Mouse (Mus musculus) heart, adult 2 months (tissue): ENCODE data around the gene Card9. TPM values are rescaled to one million over a fixed set of nuclear protein-coding genes. Genes with fewer than 3 reads are reported as not detected.

Source experiments
- DNase-seq, 2 experiments: peaks; one replicate each; pipeline ENCODE4 v3.0.0; 2021
- H3K27ac ChIP-seq: fragments of 200-600 bp; 2 replicates; pipeline ENCODE4 v1.8.1; 2022
- H3K27me3 ChIP-seq: fragments of 200-500 bp; 2 replicates; pipeline ENCODE4 v1.6.1; 2012; ENCODE audit warnings: mild to moderate bottlenecking, low read length, inconsistent platforms, mixed read lengths; ENCODE audit not compliant: control insufficient read depth, insufficient read depth
- H3K36me3 ChIP-seq: fragments of 200-500 bp; 2 replicates; pipeline ENCODE4 v1.6.1; 2012; ENCODE audit warnings: low read length, inconsistent platforms; ENCODE audit not compliant: control insufficient read depth, insufficient read depth
- H3K4me1 ChIP-seq: fragments of 200-500 bp; 2 replicates; pipeline ENCODE4 v1.6.1; 2011; ENCODE audit warnings: low read length; ENCODE audit not compliant: control insufficient read depth, insufficient read depth
- H3K4me3 ChIP-seq: fragments of 200-600 bp; 2 replicates; pipeline ENCODE4 v1.8.1; 2022
- H3K79me2 ChIP-seq: fragments of 200-500 bp; replicated peaks from 2 replicates; pipeline ENCODE4 v1.6.1; 2012; ENCODE audit warnings: mild to moderate bottlenecking, inconsistent platforms, low read length, moderate library complexity, mixed read lengths; ENCODE audit not compliant: control insufficient read depth, insufficient read depth
- H3K9ac ChIP-seq: fragments of 200-500 bp; 2 replicates; pipeline ENCODE4 v1.6.1; 2012; ENCODE audit warnings: low read depth, mild to moderate bottlenecking, control low read depth, inconsistent platforms, low read length, mixed read lengths
- CTCF ChIP-seq: fragments of 200-600 bp; IDR thresholded peaks from 2 replicates; pipeline ENCODE4 v1.8.1; 2022; ENCODE audit warnings: antibody characterized with exemption, mild to moderate bottlenecking, moderate library complexity
- EP300 ChIP-seq: fragments of 200-500 bp; IDR thresholded peaks from 2 replicates; pipeline ENCODE4 v1.6.1; 2011; ENCODE audit warnings: low read depth, low read length, control low read depth; ENCODE audit not compliant: insufficient read depth
- POLR2A ChIP-seq: fragments of 200-500 bp; IDR thresholded peaks from 2 replicates; pipeline ENCODE4 v1.6.1; 2011; ENCODE audit warnings: mild to moderate bottlenecking, low read depth, low read length, control low read depth; ENCODE audit not compliant: insufficient read depth
- WGBS: fragments of 180-500 bp; shearing (Covaris S2); methylation state at CpG from one replicate; pipeline ENCODE4 v1.1.7; 2018; 5-methylcytosine and 5-hydroxymethylcytosine counted together
- intact Hi-C: fragments of 180-260 bp; cut with DNase I; formaldehyde crosslinking; loops from one replicate; pipeline ENCODE4 v1.15.1; 2025
- polyA plus RNA-seq: library from polyadenylated mRNA; depleted of rRNA; stranded (reverse); fragments of >200 nt; gene quantifications from 2 replicates; pipeline ENCODE4 v1.2.3, GENCODE M21; 2012
- total RNA-seq, 2 experiments: library from RNA; stranded (reverse); gene quantifications; 2 replicates each; pipeline ENCODE4 v1.2.3; 2021

Card9 gene
- total and polyA plus RNA-seq, 3 experiments, result 1.0 to 4.1 (median 1.2) TPM

DNA sequence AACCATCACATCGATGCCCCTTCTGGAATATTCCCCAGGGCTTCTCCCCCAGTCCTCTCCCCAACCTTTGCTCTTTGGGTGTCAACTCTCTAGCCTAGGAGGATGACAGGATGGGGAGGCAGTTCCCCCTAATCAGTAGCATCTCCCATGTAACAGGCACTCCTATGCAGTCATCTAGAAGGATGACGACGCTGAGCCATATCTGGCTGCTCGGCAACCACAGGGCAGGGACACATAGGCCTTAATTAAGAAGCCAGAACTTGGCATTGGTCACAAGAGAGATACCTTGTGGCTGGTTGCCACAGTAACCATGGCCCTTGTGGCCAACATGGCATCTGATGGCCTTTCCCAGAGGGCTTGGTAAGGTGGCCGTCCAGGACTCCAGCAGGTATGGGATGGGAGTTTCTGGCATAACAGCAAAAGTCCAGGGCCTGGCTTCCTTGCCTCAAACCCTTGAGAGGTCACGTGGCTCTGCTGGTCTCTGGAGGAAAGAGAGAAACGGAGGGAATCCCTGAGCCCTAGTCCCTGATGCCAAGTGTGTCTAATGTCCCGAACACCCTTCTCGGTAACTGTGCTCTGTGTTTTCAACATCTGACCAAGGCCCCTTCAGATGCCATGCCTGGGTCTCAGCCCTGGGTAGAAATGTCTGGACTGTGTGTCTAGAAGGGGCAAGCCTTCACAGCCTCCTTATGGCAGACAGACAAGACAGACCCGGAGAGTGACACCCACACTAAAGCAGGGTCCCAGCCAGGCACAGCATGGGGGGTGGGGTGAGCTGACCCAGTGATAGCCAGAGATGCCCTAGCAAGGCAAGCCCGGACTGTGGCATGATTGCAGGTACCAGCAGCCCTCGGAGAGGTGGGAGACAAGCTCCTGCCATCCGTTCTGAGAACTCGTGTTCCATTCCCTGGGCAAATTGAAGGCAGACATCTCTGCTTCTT is 40.2 kb downstream of the Card9 start:
- Histone ChIP-seq H3K27ac (no peak overlapping the region), H3K4me3 (no peak overlapping the region), H3K4me1 (peaks cover 7% of the 10 kb centered on the region), H3K27me3 (no peaks in the 10 kb centered on the region), H3K79me2 (no peaks in the 10 kb centered on the region), H3K9ac (no peak overlapping the region), H3K36me3 (no peaks in the 10 kb centered on the region)
- intact Hi-C loops, result no loop called here
- DNase-seq, result peak in 1 of 2 experiments; percentile 10
- TF ChIP-seq POLR2A (no peak), EP300 (no peak), CTCF (no peak)
- WGBS, result 69% methylated on average over 14 of the region's 14 CpGs

DNA sequence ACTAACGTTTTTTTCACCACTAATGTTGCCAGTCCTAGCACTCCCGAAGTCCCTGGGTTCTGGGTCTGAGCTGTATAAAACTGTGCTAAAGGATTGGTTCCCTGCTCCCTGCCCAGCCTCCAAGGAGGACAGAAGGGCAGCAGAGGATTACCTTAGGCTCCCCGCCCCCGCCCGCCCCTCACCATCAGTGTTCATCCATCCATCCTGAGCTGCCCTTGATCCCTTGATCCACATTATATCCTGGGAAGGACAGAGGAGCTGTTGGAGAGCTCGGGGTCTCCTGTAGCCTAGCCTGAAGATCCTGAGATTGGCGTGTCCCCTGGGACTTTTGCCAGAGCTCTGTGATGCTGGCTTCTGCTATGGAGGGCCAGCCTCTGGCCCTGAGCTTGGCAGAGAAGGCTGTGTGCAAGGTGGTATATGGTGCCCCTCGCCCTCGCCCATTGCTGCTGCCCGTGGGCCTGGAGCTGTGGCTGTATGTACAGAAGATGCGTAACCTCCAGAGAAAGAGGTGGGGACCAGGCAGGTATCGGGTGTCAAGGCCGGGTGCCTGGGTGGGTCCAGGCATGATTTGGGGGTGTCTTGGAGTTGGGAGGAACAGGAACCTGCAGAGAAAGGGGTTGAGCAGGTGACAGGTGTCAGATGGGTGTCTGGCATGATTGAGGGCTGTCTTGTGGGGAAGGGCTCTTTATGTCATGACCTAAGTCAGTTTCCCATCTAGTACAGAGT is 41.0 kb downstream of the Card9 start:
- no peak overlapping the region for H3K27ac ChIP-seq
- TF ChIP-seq EP300 (no peak), CTCF (no peak), POLR2A (no peak)
- intact Hi-C loops, result loop anchor here (5.0 kb wide), 1 partner anchor 33 kb away; the partner anchor contains the start of gene Dnlz
- no peak for DNase-seq
- no peaks in the 10 kb centered on the region for H3K79me2 ChIP-seq
- H3K36me3 ChIP-seq, result no peaks in the 10 kb centered on the region
- 91% methylated on average over 13 of the region's 13 CpGs for WGBS
- no peak overlapping the region for H3K4me3 ChIP-seq
- no peak overlapping the region for H3K9ac ChIP-seq
- no peaks in the 10 kb centered on the region for H3K27me3 ChIP-seq
- H3K4me1 ChIP-seq, result peaks cover 5% of the 10 kb centered on the region

DNA sequence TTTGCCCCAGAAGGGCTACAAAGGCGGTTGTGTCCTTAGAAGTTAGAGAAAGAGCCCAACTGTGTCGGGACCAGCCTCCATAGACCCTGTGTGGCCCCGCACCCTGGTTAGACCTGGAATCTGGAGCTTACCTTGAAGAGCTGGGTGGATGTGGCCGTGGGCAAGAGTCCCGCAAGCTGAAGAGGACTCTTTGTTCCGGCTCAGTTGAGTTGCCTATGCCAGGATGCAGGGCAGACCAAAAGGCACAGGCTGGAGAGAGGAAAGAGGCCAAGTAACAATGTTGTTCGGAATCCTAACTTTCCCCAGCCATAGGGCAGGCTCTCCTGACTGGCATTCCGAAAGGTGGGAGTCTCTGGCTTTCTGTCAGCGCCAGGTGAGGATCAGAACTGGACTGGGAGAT is 41.6 kb downstream of the Card9 start:
- DNase-seq, result peak in 1 of 2 experiments; percentile 2
- no peak for TF ChIP-seq POLR2A
- no peak for TF ChIP-seq EP300
- no peak for TF ChIP-seq CTCF
- no peak overlapping the region for H3K27ac ChIP-seq
- 84% methylated on average over 9 of the region's 9 CpGs for WGBS
- H3K79me2 ChIP-seq, result no peaks in the 10 kb centered on the region
- H3K36me3 ChIP-seq, result no peaks in the 10 kb centered on the region
- no peak overlapping the region for H3K9ac ChIP-seq
- H3K27me3 ChIP-seq, result no peaks in the 10 kb centered on the region
- peaks cover 5% of the 10 kb centered on the region for H3K4me1 ChIP-seq
- intact Hi-C loops, result loop anchor here (5.0 kb wide), 1 partner anchor 33 kb away; the partner anchor contains the start of gene Dnlz
- H3K4me3 ChIP-seq, result no peak overlapping the region

DNA sequence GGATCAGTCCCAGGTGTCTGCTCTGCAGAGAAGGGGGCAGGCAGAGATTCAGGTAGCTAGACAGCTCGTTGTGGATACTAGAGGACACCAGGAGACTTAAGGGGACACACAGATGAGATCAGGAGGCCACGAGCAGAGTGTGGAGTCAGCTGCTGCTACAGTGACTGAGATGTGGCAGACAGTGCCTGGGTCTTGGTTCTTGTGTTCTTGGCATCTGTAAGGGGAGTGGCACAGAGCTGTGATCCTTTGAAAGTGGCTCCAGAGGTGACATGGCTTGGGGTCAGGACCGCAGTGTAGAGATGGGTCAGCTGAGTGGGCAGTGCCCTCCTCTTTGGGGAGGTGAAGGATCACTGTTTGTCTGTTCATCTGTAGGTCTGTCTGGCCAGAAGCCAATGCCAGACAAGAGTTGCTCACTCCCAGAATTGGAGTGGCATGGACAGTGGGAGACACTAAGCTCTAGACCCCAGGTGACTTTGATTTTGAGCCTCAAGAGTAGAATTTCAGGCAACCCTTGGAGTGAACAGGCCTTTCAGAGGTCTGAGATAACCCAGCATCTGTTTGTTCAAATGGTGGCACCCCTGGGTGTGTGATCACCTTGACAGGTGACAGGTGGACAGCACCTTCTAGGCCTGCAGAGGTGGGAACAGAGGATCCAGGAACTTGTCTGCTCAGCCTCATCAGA is 42.6 kb downstream of the Card9 start:
- Histone ChIP-seq H3K4me3 (no peak overlapping the region), H3K27me3 (no peaks in the 10 kb centered on the region), H3K27ac (no peak overlapping the region), H3K79me2 (no peaks in the 10 kb centered on the region), H3K9ac (no peak overlapping the region), H3K36me3 (no peaks in the 10 kb centered on the region), H3K4me1 (peaks cover 5% of the 10 kb centered on the region)
- 93% methylated on average over 3 of the region's 3 CpGs for WGBS
- TF ChIP-seq EP300 (no peak), CTCF (no peak), POLR2A (no peak)
- peak in 1 of 2 experiments; percentile 2 for DNase-seq
- intact Hi-C loops, result loop anchor here (5.0 kb wide), 1 partner anchor 34 kb away; the partner anchor contains the start of gene Dnlz

DNA sequence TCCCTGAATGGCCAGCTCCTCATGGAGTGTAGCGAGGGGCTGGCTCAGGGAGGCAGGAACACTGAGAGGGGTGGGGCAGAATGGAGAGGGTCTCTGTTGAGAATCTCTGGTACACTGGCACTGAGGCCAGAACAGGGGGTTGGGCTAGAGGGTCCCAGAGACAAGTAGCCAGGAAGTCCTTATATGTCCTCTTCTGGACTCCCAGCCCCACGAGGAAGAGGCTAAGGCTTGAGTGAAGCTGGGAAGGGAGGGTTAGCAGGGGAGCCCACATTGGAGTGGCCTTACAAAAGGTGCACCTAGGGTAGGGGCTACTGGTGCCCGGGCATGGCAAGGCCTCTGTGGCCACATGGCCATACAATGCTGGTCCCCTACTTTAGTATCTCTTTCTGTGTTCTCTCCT is 43.3 kb downstream of the Card9 start:
- H3K4me3 ChIP-seq, result no peak overlapping the region
- H3K9ac ChIP-seq, result no peak overlapping the region
- intact Hi-C loops, result loop anchor here (5.0 kb wide), 1 partner anchor 35 kb away; the partner anchor contains the start of gene Dnlz
- 66% methylated on average over 3 of the region's 3 CpGs for WGBS
- no peak for TF ChIP-seq CTCF
- H3K36me3 ChIP-seq, result no peaks in the 10 kb centered on the region
- no peak overlapping the region for H3K27ac ChIP-seq
- H3K4me1 ChIP-seq, result peaks cover 5% of the 10 kb centered on the region
- DNase-seq, result peak in 1 of 2 experiments; percentile 2
- no peaks in the 10 kb centered on the region for H3K27me3 ChIP-seq
- H3K79me2 ChIP-seq, result no peaks in the 10 kb centered on the region
